Mouse (Mus musculus): Measurements from ENCODE around the gene A1bg. TPM values are rescaled to one million over a fixed set of nuclear protein-coding genes. Genes with fewer than 3 reads are reported as not detected.

A1bg gene
- polyA plus RNA-seq (2015; fragmentation: Nextera tagmentation; extraction: Ambion mirVana): 0.07 TPM in 1 of 2 replicates, not detected in the other

DNA sequence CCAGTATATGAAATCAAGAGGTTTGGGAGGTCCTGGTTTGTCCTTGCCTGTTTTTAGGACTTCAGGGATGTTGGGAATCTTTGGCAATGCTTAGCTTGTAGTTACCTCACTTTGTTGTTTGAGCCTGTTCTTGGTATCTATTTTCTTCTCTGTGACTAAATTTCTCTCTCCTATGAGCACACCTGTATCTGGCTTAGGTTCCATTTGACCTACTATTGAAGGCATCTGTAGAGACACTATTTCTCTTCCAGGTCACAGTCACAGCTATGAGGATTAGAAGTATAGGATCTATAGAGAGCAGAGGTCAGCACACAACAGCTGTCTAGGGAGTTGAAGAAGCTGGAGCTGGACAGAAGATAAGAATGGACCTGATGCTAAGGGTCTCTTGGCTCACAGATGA is at the start of gene A1bg:
Gene A1bg, minus strand, starts transcription at position 101 of the 400 bp plus-strand sequence.

DNA sequence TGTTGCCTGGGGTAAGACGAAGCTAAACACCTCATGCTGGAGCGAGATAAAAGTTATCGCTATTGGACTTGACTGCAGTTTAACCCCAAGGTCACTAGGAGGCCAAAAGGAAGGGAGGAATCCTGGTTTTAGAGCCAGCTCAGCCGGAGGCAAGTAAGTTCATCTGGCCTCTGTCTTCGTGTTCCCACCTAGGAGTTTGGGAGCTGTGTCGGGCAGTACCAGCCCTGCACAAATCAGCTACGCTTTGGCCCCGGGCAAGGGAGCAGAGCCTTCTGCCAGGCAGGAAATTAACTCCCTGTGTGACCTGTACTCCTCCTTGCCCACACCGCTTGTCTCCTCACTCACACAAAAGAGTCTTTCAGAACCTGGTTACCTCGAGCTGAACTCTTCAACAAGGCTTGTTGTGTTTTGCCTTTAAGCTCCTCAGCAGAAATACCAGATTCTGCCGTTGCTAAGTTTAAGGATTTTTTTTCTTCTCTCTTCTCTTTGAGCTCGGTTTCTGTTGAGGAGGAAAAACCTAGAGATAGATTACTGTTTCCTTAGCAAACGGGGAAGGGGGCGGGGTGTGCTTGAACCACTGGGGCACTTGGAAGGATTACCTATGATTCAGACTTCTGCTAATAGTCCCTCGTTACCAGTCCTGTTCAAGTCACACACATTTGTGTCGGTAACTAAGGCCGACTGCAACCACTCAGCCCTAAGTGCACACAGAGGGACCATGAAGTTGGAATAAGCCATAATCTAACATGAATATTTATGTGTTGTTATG is 69.4 kb downstream of the A1bg start, which contains the start of gene Fam84b:
Gene Fam84b, minus strand, starts transcription at position 548 of the 769 bp plus-strand sequence.

Other genes starting within 250 kb of the A1bg start
- 5.5 and 7.4 TPM in 2 replicates for gene Fam84b, start 69.2 kb downstream of the A1bg start, polyA plus RNA-seq (2015; fragmentation: Nextera tagmentation; extraction: Ambion mirVana)